In genomic region chr13:60819469-60819868, GRCm38 (mm10) we compare ENCODE assay signal across 10 mouse cellular contexts. TPM values are rescaled to one million over a fixed set of nuclear protein-coding genes. Genes with fewer than 3 reads are reported as not detected.
DNase-seq lines count a peak whose midpoint lies in the region; ATAC-seq and TF ChIP-seq lines count a peak whose summit lies in the region.
"Had no signal": no experiment of that assay in that cellular context is flagged by ENCODE, and none has a peak within 500 bp of the region (broad histone marks: within the 10 kb centered on the region; RNA-seq: fewer than 3 reads in every experiment).

No protein-coding gene starts in this region.

- no peak overlapping the region for H3K4me2 ChIP-seq in midbrain, postnatal 0 days (ENCODE audit: low read depth, low read length, poor library complexity, severe bottlenecking)

- no peaks in the 10 kb centered on the region for H3K4me1 ChIP-seq in cortical plate, adult 2 months (ENCODE audit: control insufficient read depth, insufficient read depth, low read length)
- H3K4me1 ChIP-seq in midbrain, postnatal 0 days (ENCODE audit: insufficient read depth, low read length): no peaks in the 10 kb centered on the region

- DNase-seq in gastrocnemius, adult 2 months: peak; percentile 28
- DNase-seq in gastrocnemius, adult 18-20 months (ENCODE audit: low spot score): no peak
- peak; percentile 13 to 23 for DNase-seq in right cerebral cortex, adult 2 months (ENCODE audit: low spot score in 2 of 2)
- DNase-seq in right cerebral cortex, postnatal 36 days (ENCODE audit: low spot score in 2 of 2): no peak
- DNase-seq in kidney, postnatal 4 days: peak; percentile 77
- DNase-seq in midbrain, postnatal 0 days (ENCODE audit: low spot score): peak; percentile 58

- no peaks in the 10 kb centered on the region for H3K9me3 ChIP-seq in midbrain, postnatal 0 days (ENCODE audit: low read length)

- H3K4me3 ChIP-seq in gastrocnemius, adult 2 months: no peak overlapping the region
- no peak overlapping the region for H3K4me3 ChIP-seq in cortical plate, adult 2 months (ENCODE audit: insufficient read depth, low read length)
- no peak overlapping the region for H3K4me3 ChIP-seq in midbrain, postnatal 0 days (ENCODE audit: low read depth, low read length)

- peak; percentile 59 for TF ChIP-seq CTCF in gastrocnemius, adult 2 months (IDR thresholded peaks at IDR 0.05)
- TF ChIP-seq CTCF in cortical plate, adult 2 months (IDR thresholded peaks at IDR 0.05; ENCODE audit: extremely low read depth, insufficient read depth, low read length): peak; percentile 62
- TF ChIP-seq CTCF in midbrain, postnatal 0 days (IDR thresholded peaks at IDR 0.05): peak; percentile 74

- H3K27ac ChIP-seq in gastrocnemius, adult 2 months: no peak overlapping the region
- H3K27ac ChIP-seq in cortical plate, adult 2 months (ENCODE audit: insufficient read depth, low read length): no peak overlapping the region
- no peak overlapping the region for H3K27ac ChIP-seq in midbrain, postnatal 0 days (ENCODE audit: low read depth, low read length)

- no peak for TF ChIP-seq POLR2A in cortical plate, adult 2 months (IDR thresholded peaks at IDR 0.05; ENCODE audit: extremely low read depth, insufficient read depth, low read length)

- no peak overlapping the region for H3K9ac ChIP-seq in midbrain, postnatal 0 days (replicated peaks; ENCODE audit: low read length, poor library complexity, severe bottlenecking)

- intact Hi-C loops in gastrocnemius, adult 2 months (cut with DNase I): loop anchor here (2.0 kb wide), 1 partner anchor 61 kb away; no protein-coding TSS in a partner anchor

- no peaks in the 10 kb centered on the region for H3K27me3 ChIP-seq in midbrain, postnatal 0 days (ENCODE audit: insufficient read depth, low read length)

- no peaks in the 10 kb centered on the region for H3K36me3 ChIP-seq in midbrain, postnatal 0 days (ENCODE audit: insufficient read depth, low read length)

- WGBS in midbrain, postnatal 0 days: 13% methylated on average over 7 of the region's 7 CpGs

- no peak for ATAC-seq in midbrain, postnatal 0 days (ENCODE audit: low FRiP score)
- no peak for ATAC-seq in monocyte, adult 5-6 weeks (replicated peaks; ENCODE audit: insufficient number of reproducible peaks, low FRiP score, low TSS enrichment, poor library complexity, severe bottlenecking)

RNA-seq across cellular contexts. Expression of gene Ctsll3, which starts 16.8 kb away (rescaled TPM):
- not detected for total RNA-seq in gastrocnemius, adult 2 months (2021)
- total RNA-seq in gastrocnemius, adult 18-20 months (2021): not detected
- polyA plus RNA-seq in cortical plate, adult 2 months (2012; rRNA removed): not detected in 2 replicates
- total RNA-seq in midbrain, postnatal 0 days (2014; rRNA removed): not detected in 2 replicates
- not detected in 2 replicates for polyA plus RNA-seq in midbrain, postnatal 0 days (2015; fragmentation: Nextera tagmentation; extraction: Ambion mirVana)
- total RNA-seq in monocyte, adult 5-6 weeks (2017): not detected in 3 replicates
- total RNA-seq: layer of hippocampus, adult 8-10 months had no signal
- polyA plus RNA-seq: neural tube, embryonic 14.5 days had no signal

RNA-seq across cellular contexts. Expression of gene BC051665, which starts 33.3 kb away (rescaled TPM):
- not detected for total RNA-seq in gastrocnemius, adult 2 months (2021)
- not detected for total RNA-seq in gastrocnemius, adult 18-20 months (2021)
- polyA plus RNA-seq in cortical plate, adult 2 months (2012; rRNA removed): not detected in 2 replicates
- not detected in 2 replicates for total RNA-seq in midbrain, postnatal 0 days (2014; rRNA removed)
- not detected in 2 replicates for polyA plus RNA-seq in midbrain, postnatal 0 days (2015; fragmentation: Nextera tagmentation; extraction: Ambion mirVana)
- total RNA-seq in monocyte, adult 5-6 weeks (2017): not detected in 3 replicates
- total RNA-seq: layer of hippocampus, adult 8-10 months had no signal
- polyA plus RNA-seq: neural tube, embryonic 14.5 days had no signal

RNA-seq across cellular contexts. Expression of gene 4930486L24Rik, which starts 44.8 kb away (rescaled TPM):
- under 1 TPM in 1 of 2 experiments, not detected in 1; 0.66 TPM for total RNA-seq in gastrocnemius, adult 2 months (2021)
- not detected for total RNA-seq in gastrocnemius, adult 18-20 months (2021)
- polyA plus RNA-seq in cortical plate, adult 2 months (2012; rRNA removed): 0.15 TPM in 1 of 2 replicates, not detected in the other
- 0.22 and 0.38 TPM in 2 replicates for total RNA-seq in midbrain, postnatal 0 days (2014; rRNA removed)
- polyA plus RNA-seq in midbrain, postnatal 0 days (2015; fragmentation: Nextera tagmentation; extraction: Ambion mirVana): not detected in 2 replicates
- 2.1 TPM in 1 of 3 replicates, not detected in the others for total RNA-seq in monocyte, adult 5-6 weeks (2017)
- polyA plus RNA-seq: neural tube, embryonic 14.5 days had no signal

Comparison
In these comparisons a context has a peak if more than half of its experiments do, and no peak if none do; other contexts are left out.
1. DNase-seq: peak in gastrocnemius, adult 2 months (single experiment), right cerebral cortex, adult 2 months (2 of 2), kidney, postnatal 4 days (2 of 2) and midbrain, postnatal 0 days (single experiment); none in gastrocnemius, adult 18-20 months (single experiment) and right cerebral cortex, postnatal 36 days (0 of 2).
2. Peak in every context shown above with its lines, with median percentiles within 50 percentile points of each other: CTCF ChIP-seq.